Mouse (Mus musculus) midbrain, embryonic 16.5 days (tissue): ENCODE measurements around the gene Doc2b. TPM values are rescaled to one million over a fixed set of nuclear protein-coding genes. Genes with fewer than 3 reads are reported as not detected.
A peak's percentile ranks its signal among the peaks of the same experiment; 100 is the strongest.

ENCODE experiments used
- ATAC-seq: fragments of 200-750 bp; cut with Nextera tagmentation; 2 replicates; pipeline ENCODE4 v1.8.0; 2017; ENCODE audit warnings: moderate TSS enrichment
- H3K27ac ChIP-seq: fragments of 300-500 bp; sonication (generic); 2 replicates; pipeline ENCODE4 v1.5.1; 2014; ENCODE audit warnings: mild to moderate bottlenecking, low read length, mixed read lengths
- H3K27me3 ChIP-seq: fragments of 300-500 bp; sonication (generic); 2 replicates; pipeline ENCODE4 v1.6.1; 2014; ENCODE audit warnings: low read depth, low read length, mixed read lengths; ENCODE audit not compliant: control insufficient read depth, insufficient read depth
- H3K36me3 ChIP-seq: fragments of 300-500 bp; sonication (generic); 2 replicates; pipeline ENCODE4 v1.6.1; 2014; ENCODE audit warnings: mild to moderate bottlenecking, low read length, moderate library complexity, mixed read lengths; ENCODE audit not compliant: control insufficient read depth, insufficient read depth
- H3K4me1 ChIP-seq: fragments of 300-500 bp; sonication (generic); 2 replicates; pipeline ENCODE4 v1.6.1; 2014; ENCODE audit warnings: mild to moderate bottlenecking, low read length, mixed read lengths; ENCODE audit not compliant: control insufficient read depth, insufficient read depth
- H3K4me2 ChIP-seq: fragments of 300-500 bp; sonication (generic); 2 replicates; pipeline ENCODE4 v1.6.1; 2014; ENCODE audit warnings: mild to moderate bottlenecking, low read length, mixed read lengths
- H3K4me3 ChIP-seq: fragments of 300-500 bp; sonication (generic); 2 replicates; pipeline ENCODE4 v1.5.1; 2014; ENCODE audit warnings: low read depth, mild to moderate bottlenecking, low read length, moderate library complexity, mixed read lengths
- H3K9ac ChIP-seq: fragments of 300-500 bp; sonication (generic); 2 replicates; pipeline ENCODE4 v1.6.1; 2014; ENCODE audit warnings: low read depth, low read length, mixed read lengths
- H3K9me3 ChIP-seq: fragments of 300-500 bp; sonication (generic); replicated peaks from 2 replicates; pipeline ENCODE4 v1.6.1; 2014; ENCODE audit warnings: mild to moderate bottlenecking, low read length, mixed read lengths; ENCODE audit not compliant: control insufficient read depth, poor library complexity, severe bottlenecking
- WGBS: fragments of 180-500 bp; shearing (Covaris S2); extraction: QIAGEN DNeasy Blood & Tissue Kit; methylation state at CpG from one replicate; pipeline ENCODE4 v1.1.7; 2014; 5-methylcytosine and 5-hydroxymethylcytosine counted together
- polyA plus RNA-seq: library from polyadenylated mRNA; unstranded; fragments of >200 nt; fragmentation: Nextera tagmentation; extraction: Ambion mirVana; gene quantifications from 2 replicates; pipeline ENCODE4 v1.2.1, GENCODE M21; 2015

The Doc2b gene
- polyA plus RNA-seq, result 4.2 and 5.0 TPM in 2 replicates

- peaks cover 3% of the 10 kb centered on the region for H3K4me1 ChIP-seq
- peak; percentile 92 for ATAC-seq
- no peaks in the 10 kb centered on the region for H3K36me3 ChIP-seq
- 5% methylated on average over 26 of the region's 37 CpGs for WGBS
- peak within 1 kb of the TSS; percentile 67 for H3K4me2 ChIP-seq
- H3K27ac ChIP-seq, result no peak within 1 kb of the TSS
- H3K4me3 ChIP-seq, result peak within 1 kb of the TSS; percentile 61
- peak within 1 kb of the TSS; percentile 70 for H3K9ac ChIP-seq
- peaks cover 17% of the 10 kb centered on the region for H3K27me3 ChIP-seq
- H3K9me3 ChIP-seq, result no peaks in the 10 kb centered on the region
These were observed at the start of gene Doc2b for GRCm38 (mm10) chr11:75796029-75796445. Gene Doc2b (minus strand): TSS chr11:75796049.

- no peaks in the 10 kb centered on the region for H3K9me3 ChIP-seq
- no peaks in the 10 kb centered on the region for H3K36me3 ChIP-seq
- H3K4me1 ChIP-seq, result peaks cover 16% of the 10 kb centered on the region
- no peak overlapping the region for H3K9ac ChIP-seq
- H3K27ac ChIP-seq, result no peak overlapping the region
- H3K4me2 ChIP-seq, result no peak overlapping the region
- H3K27me3 ChIP-seq, result no peaks in the 10 kb centered on the region
- no peak for ATAC-seq
- no peak overlapping the region for H3K4me3 ChIP-seq
- 59% methylated on average over 4 of the region's 4 CpGs for WGBS
These were observed 47.2 kb upstream of the Doc2b start for GRCm38 (mm10) chr11:75842904-75843619.

GRCm38 (mm10) chr11:75841503-75841902 lies 45.7 kb upstream of the Doc2b start:
- WGBS, result 74% methylated on average over 3 of the region's 3 CpGs
- H3K9ac ChIP-seq, result no peak overlapping the region
- no peaks in the 10 kb centered on the region for H3K36me3 ChIP-seq
- no peak for ATAC-seq
- no peaks in the 10 kb centered on the region for H3K9me3 ChIP-seq
- H3K4me3 ChIP-seq, result no peak overlapping the region
- peaks cover 16% of the 10 kb centered on the region for H3K4me1 ChIP-seq
- H3K27ac ChIP-seq, result no peak overlapping the region
- H3K4me2 ChIP-seq, result no peak overlapping the region
- H3K27me3 ChIP-seq, result no peaks in the 10 kb centered on the region

- Histone ChIP-seq H3K9me3 (no peaks in the 10 kb centered on the region), H3K4me2 (no peak overlapping the region), H3K4me3 (no peak overlapping the region), H3K9ac (no peak overlapping the region), H3K27ac (no peak overlapping the region), H3K4me1 (peaks cover 16% of the 10 kb centered on the region), H3K27me3 (no peaks in the 10 kb centered on the region), H3K36me3 (no peaks in the 10 kb centered on the region)
- ATAC-seq, result no peak
- 61% methylated on average over 12 of the region's 12 CpGs for WGBS
These were observed 43.9 kb upstream of the Doc2b start for GRCm38 (mm10) chr11:75839536-75840430.

- H3K27ac ChIP-seq, result no peak overlapping the region
- no peak for ATAC-seq
- H3K4me3 ChIP-seq, result no peak overlapping the region
- WGBS, result 77% methylated on average over 10 of the region's 10 CpGs
- H3K27me3 ChIP-seq, result no peaks in the 10 kb centered on the region
- H3K4me2 ChIP-seq, result no peak overlapping the region
- H3K4me1 ChIP-seq, result peaks cover 15% of the 10 kb centered on the region
- H3K36me3 ChIP-seq, result no peaks in the 10 kb centered on the region
- H3K9ac ChIP-seq, result no peak overlapping the region
- no peaks in the 10 kb centered on the region for H3K9me3 ChIP-seq
These were observed 43.1 kb upstream of the Doc2b start for GRCm38 (mm10) chr11:75838861-75839426.

- Histone ChIP-seq H3K27ac (no peak overlapping the region), H3K4me1 (peaks cover 9% of the 10 kb centered on the region), H3K27me3 (no peaks in the 10 kb centered on the region), H3K9me3 (no peaks in the 10 kb centered on the region), H3K9ac (no peak overlapping the region), H3K36me3 (no peaks in the 10 kb centered on the region), H3K4me2 (no peak overlapping the region), H3K4me3 (no peak overlapping the region)
- ATAC-seq, result no peak
- WGBS, result 64% methylated on average over 11 of the region's 11 CpGs
These were observed 40.4 kb upstream of the Doc2b start for GRCm38 (mm10) chr11:75836240-75836610.

- no peak overlapping the region for H3K27ac ChIP-seq
- H3K9me3 ChIP-seq, result no peaks in the 10 kb centered on the region
- H3K9ac ChIP-seq, result no peak overlapping the region
- peaks cover 9% of the 10 kb centered on the region for H3K4me1 ChIP-seq
- WGBS, result 81% methylated on average over 11 of the region's 11 CpGs
- H3K36me3 ChIP-seq, result no peaks in the 10 kb centered on the region
- no peak for ATAC-seq
- no peak overlapping the region for H3K4me3 ChIP-seq
- H3K4me2 ChIP-seq, result no peak overlapping the region
- no peaks in the 10 kb centered on the region for H3K27me3 ChIP-seq
These were observed 39.9 kb upstream of the Doc2b start for GRCm38 (mm10) chr11:75835587-75836239.

GRCm38 (mm10) chr11:75833081-75833480 lies 37.2 kb upstream of the Doc2b start:
- no peaks in the 10 kb centered on the region; the same call in 1 of the 2 replicates for H3K4me1 ChIP-seq
- H3K9ac ChIP-seq, result no peak overlapping the region
- H3K27ac ChIP-seq, result no peak overlapping the region

More at GRCm38 (mm10) chr11:75833081-75833480, 37.2 kb upstream of the Doc2b start:
- Histone ChIP-seq H3K4me2 (no peak overlapping the region), H3K9me3 (no peaks in the 10 kb centered on the region), H3K27me3 (no peaks in the 10 kb centered on the region), H3K36me3 (no peaks in the 10 kb centered on the region), H3K4me3 (no peak overlapping the region)
- 87% methylated on average over 6 of the region's 6 CpGs for WGBS
- no peak for ATAC-seq
